Mouse (Mus musculus) limb, embryonic 14.5 days (tissue): ENCODE data around the gene Stox2. TPM values are rescaled to one million over a fixed set of nuclear protein-coding genes. Genes with fewer than 3 reads are reported as not detected.
"Not testable (repeated sequence)": the region's sequence is repeated elsewhere in the genome, so short reads cannot be mapped to it uniquely, and the experiment has no call there.

Experiments used
- ATAC-seq: fragments of 200-750 bp; cut with Nextera tagmentation; 2 replicates; pipeline ENCODE4 v1.8.0; 2017; ENCODE audit warnings: low read depth, moderate number of reproducible peaks, moderate TSS enrichment; ENCODE audit not compliant: low FRiP score
- DNase-seq: peaks from one replicate; pipeline ENCODE4 v3.0.0-alpha.2; 2015; ENCODE audit warnings: low spot score
- H3K27ac ChIP-seq: fragments of 300-500 bp; sonication (generic); replicated peaks from 2 replicates; pipeline ENCODE4 v1.5.1; 2014; ENCODE audit warnings: low read depth, mild to moderate bottlenecking, low read length, moderate library complexity, mixed read lengths
- H3K27me3 ChIP-seq: fragments of 300-500 bp; sonication (generic); 2 replicates; pipeline ENCODE4 v1.6.1; 2014; ENCODE audit warnings: low read length, mixed read lengths; ENCODE audit not compliant: control insufficient read depth, insufficient read depth
- H3K36me3 ChIP-seq: fragments of 300-500 bp; sonication (generic); 2 replicates; pipeline ENCODE4 v1.6.1; 2014; ENCODE audit warnings: mild to moderate bottlenecking, low read length, moderate library complexity, mixed read lengths; ENCODE audit not compliant: control insufficient read depth, insufficient read depth
- H3K4me1 ChIP-seq: fragments of 300-500 bp; sonication (generic); 2 replicates; pipeline ENCODE4 v1.6.1; 2014; ENCODE audit warnings: antibody characterized with exemption, low read length, mixed read lengths; ENCODE audit not compliant: control insufficient read depth, insufficient read depth
- H3K4me2 ChIP-seq: fragments of 300-500 bp; sonication (generic); replicated peaks from 2 replicates; pipeline ENCODE4 v1.6.1; 2014; ENCODE audit warnings: low read depth, mild to moderate bottlenecking, low read length, moderate library complexity; ENCODE audit not compliant: severe bottlenecking
- H3K4me3 ChIP-seq: fragments of 300-500 bp; sonication (generic); replicated peaks from 2 replicates; pipeline ENCODE4 v1.5.1; 2014; ENCODE audit warnings: low read length
- H3K9ac ChIP-seq: fragments of 300-500 bp; sonication (generic); 2 replicates; pipeline ENCODE4 v1.6.1; 2014; ENCODE audit warnings: mild to moderate bottlenecking, low read depth, low read length, moderate library complexity; ENCODE audit not compliant: severe bottlenecking
- H3K9me3 ChIP-seq: fragments of 300-500 bp; sonication (generic); 2 replicates; pipeline ENCODE4 v1.6.1; 2016; ENCODE audit warnings: low read length; ENCODE audit not compliant: control insufficient read depth
- POLR2A ChIP-seq: fragments of 200-500 bp; IDR thresholded peaks from 2 replicates; pipeline ENCODE4 v1.8.0; 2012; ENCODE audit warnings: inconsistent platforms, mild to moderate bottlenecking, moderate library complexity, borderline replicate concordance; ENCODE audit not compliant: insufficient read depth, insufficient read length; ENCODE audit errors: extremely low read depth
- WGBS: fragments of 180-500 bp; shearing (Covaris S2); extraction: QIAGEN DNeasy Blood & Tissue Kit; methylation state at CpG from one replicate; pipeline ENCODE4 v1.1.7; 2014; 5-methylcytosine and 5-hydroxymethylcytosine counted together
- polyA plus RNA-seq, 2 experiments: library from polyadenylated mRNA; depleted of rRNA in 1 of 2; stranded (reverse) in 1 of 2; unstranded in 1 of 2; fragments of >200 nt; fragmentation: Nextera tagmentation in 1 of 2; extraction: Ambion mirVana in 1 of 2; gene quantifications; 2 replicates each; pipeline versions ENCODE4 v1.2.1 to v1.2.3; 2012 to 2014

Gene Stox2
- polyA plus RNA-seq, 2 experiments: 12.2 to 17.1 TPM

- H3K36me3 ChIP-seq: no peaks in the 10 kb centered on the region
- H3K27me3 ChIP-seq: no peaks in the 10 kb centered on the region
- no peak for DNase-seq
- no peak overlapping the region for H3K4me2 ChIP-seq
- no peaks in the 10 kb centered on the region for H3K9me3 ChIP-seq
- H3K4me3 ChIP-seq: no peak overlapping the region
- ATAC-seq: no peak
- WGBS: 56% methylated on average over 12 of the region's 12 CpGs
- no peak overlapping the region for H3K9ac ChIP-seq
- H3K27ac ChIP-seq: no peak overlapping the region
- no peak for TF ChIP-seq POLR2A
- H3K4me1 ChIP-seq: no peaks in the 10 kb centered on the region
Observed at GRCm38 (mm10) chr8:47439271-47439670, 6.9 kb downstream of the Stox2 start.

GRCm38 (mm10) chr8:47437976-47438375 is 8.2 kb downstream of the Stox2 start:
- no peaks in the 10 kb centered on the region for H3K4me1 ChIP-seq
- no peak overlapping the region for H3K9ac ChIP-seq
- no peak overlapping the region for H3K27ac ChIP-seq
- 86% methylated on average over 6 of the region's 6 CpGs for WGBS
- no peak overlapping the region for H3K4me2 ChIP-seq
- ATAC-seq: no peak
- H3K4me3 ChIP-seq: no peak overlapping the region
- H3K27me3 ChIP-seq: no peaks in the 10 kb centered on the region
- no peak for DNase-seq
- H3K36me3 ChIP-seq: no peaks in the 10 kb centered on the region
- no peak for TF ChIP-seq POLR2A
- H3K9me3 ChIP-seq: no peaks in the 10 kb centered on the region

- H3K27ac ChIP-seq: no peak overlapping the region
- no peaks in the 10 kb centered on the region for H3K27me3 ChIP-seq
- no peak overlapping the region for H3K4me2 ChIP-seq
- no peak overlapping the region for H3K4me3 ChIP-seq
- DNase-seq (no peak), ATAC-seq (no peak)
- H3K4me1 ChIP-seq: 0 out of 2 replicates have a peak, but pooled peaks cover 3% of the 10 kb centered on the region
- no peak overlapping the region for H3K9ac ChIP-seq
- TF ChIP-seq POLR2A: no peak
- 75% methylated on average over 2 of the region's 2 CpGs for WGBS
- H3K9me3 ChIP-seq: no peaks in the 10 kb centered on the region
- H3K36me3 ChIP-seq: no peaks in the 10 kb centered on the region
Observed at GRCm38 (mm10) chr8:47435861-47436260, 10.3 kb downstream of the Stox2 start.

- no peaks in the 10 kb centered on the region for H3K9me3 ChIP-seq
- H3K4me3 ChIP-seq: no peak overlapping the region
- H3K4me1 ChIP-seq: 0 out of 2 replicates have a peak, but pooled peaks cover 3% of the 10 kb centered on the region
- no peak for ATAC-seq
- WGBS: 49% methylated on average over 4 of the region's 4 CpGs
- no peaks in the 10 kb centered on the region for H3K27me3 ChIP-seq
- no peak for DNase-seq
- H3K27ac ChIP-seq: no peak overlapping the region
- no peak overlapping the region for H3K9ac ChIP-seq
- TF ChIP-seq POLR2A: no peak
- no peak overlapping the region for H3K4me2 ChIP-seq
- H3K36me3 ChIP-seq: no peaks in the 10 kb centered on the region
Observed at GRCm38 (mm10) chr8:47435412-47435811, 10.8 kb downstream of the Stox2 start.

GRCm38 (mm10) chr8:47431263-47431662 is 14.9 kb downstream of the Stox2 start:
- no peak overlapping the region for H3K9ac ChIP-seq
- 61% methylated on average over 4 of the region's 4 CpGs for WGBS
- H3K27me3 ChIP-seq: no peaks in the 10 kb centered on the region
- H3K4me3 ChIP-seq: no peak overlapping the region
- H3K4me2 ChIP-seq: no peak overlapping the region
- H3K36me3 ChIP-seq: no peaks in the 10 kb centered on the region
- no peaks in the 10 kb centered on the region for H3K9me3 ChIP-seq
- H3K4me1 ChIP-seq: 0 out of 2 replicates have a peak, but pooled peaks cover 3% of the 10 kb centered on the region
- DNase-seq (no peak), ATAC-seq (no peak)
- H3K27ac ChIP-seq: no peak overlapping the region
- no peak for TF ChIP-seq POLR2A

GRCm38 (mm10) chr8:47414258-47414525 is 32.0 kb downstream of the Stox2 start:
- ATAC-seq, H3K36me3 ChIP-seq, DNase-seq, H3K9me3 ChIP-seq, H3K27ac ChIP-seq, H3K9ac ChIP-seq, H3K4me1 ChIP-seq: not testable (repeated sequence)
- Histone ChIP-seq H3K27me3 (peaks cover 23% of the 10 kb centered on the region), H3K4me3 (peak overlapping the region; percentile 80), H3K4me2 (peak overlapping the region; percentile 96)
- under 1% methylated on average over 8 of the region's 8 CpGs for WGBS
